Comparison of ENCODE assay signal across 14 mouse cellular contexts in genomic region chr15:102007097-102008069, GRCm38 (mm10). TPM values are rescaled to one million over a fixed set of nuclear protein-coding genes. Genes with fewer than 3 reads are reported as not detected.
DNase-seq lines count a peak whose midpoint lies in the region; ATAC-seq lines count a peak whose summit lies in the region.
"Had no signal": no experiment of that assay in that cellular context is flagged by ENCODE, and none has a peak within 500 bp of the region (broad histone marks: within the 10 kb centered on the region; RNA-seq: fewer than 3 reads in every experiment).

No protein-coding gene starts in this region.

- ATAC-seq in liver, embryonic 15.5 days (ENCODE audit: insufficient read depth), result no peak
- ATAC-seq in liver, embryonic 11.5 days (replicated peaks; ENCODE audit: low FRiP score), result no peak
- ATAC-seq in hindbrain, embryonic 14.5 days (ENCODE audit: low FRiP score), result peak; percentile 71
- ATAC-seq: activated CD4-positive, CD25-positive, alpha-beta regulatory T cell, adult 4 months had no signal

- H3K4me3 ChIP-seq in liver, embryonic 15.5 days (replicated peaks), result no peak overlapping the region
- H3K4me3 ChIP-seq in liver, embryonic 11.5 days (ENCODE audit: low read depth, low read length), result no peak overlapping the region
- no peak overlapping the region; the same call in 1 of the 2 replicates for H3K4me3 ChIP-seq in embryonic facial prominence, embryonic 10.5 days
- H3K4me3 ChIP-seq in hindbrain, embryonic 14.5 days (replicated peaks; ENCODE audit: low read length), result no peak overlapping the region

- H3K4me1 ChIP-seq in liver, embryonic 15.5 days (replicated peaks), result peaks cover 29% of the 10 kb centered on the region; the same call in 1 of the 2 replicates
- H3K4me1 ChIP-seq in liver, embryonic 11.5 days (replicated peaks; ENCODE audit: control insufficient read depth, insufficient read depth, low read length), result peaks cover 3% of the 10 kb centered on the region; the same call in 1 of the 2 replicates
- H3K4me1 ChIP-seq in embryonic facial prominence, embryonic 10.5 days, result peaks cover 54% of the 10 kb centered on the region
- H3K4me1 ChIP-seq in hindbrain, embryonic 14.5 days (replicated peaks; ENCODE audit: control insufficient read depth, insufficient read depth, low read length), result peaks cover 26% of the 10 kb centered on the region

- no peaks in the 10 kb centered on the region for H3K36me3 ChIP-seq in liver, embryonic 15.5 days (replicated peaks)
- no peaks in the 10 kb centered on the region for H3K36me3 ChIP-seq in liver, embryonic 11.5 days (ENCODE audit: control insufficient read depth, insufficient read depth, low read length)
- no peaks in the 10 kb centered on the region for H3K36me3 ChIP-seq in embryonic facial prominence, embryonic 10.5 days (replicated peaks)
- H3K36me3 ChIP-seq in hindbrain, embryonic 14.5 days (replicated peaks; ENCODE audit: control insufficient read depth, insufficient read depth), result no peaks in the 10 kb centered on the region

- H3K27ac ChIP-seq in liver, embryonic 15.5 days (replicated peaks), result no peak overlapping the region
- H3K27ac ChIP-seq in liver, embryonic 11.5 days (ENCODE audit: low read depth, low read length), result no peak overlapping the region
- H3K27ac ChIP-seq in embryonic facial prominence, embryonic 10.5 days (replicated peaks), result peak overlapping the region; percentile 61
- H3K27ac ChIP-seq in hindbrain, embryonic 14.5 days, result peak overlapping the region; percentile 43; the same call in 1 of the 2 replicates

- H3K27me3 ChIP-seq in liver, embryonic 15.5 days, result peaks cover 52% of the 10 kb centered on the region
- peaks cover 43% of the 10 kb centered on the region for H3K27me3 ChIP-seq in liver, embryonic 11.5 days (replicated peaks; ENCODE audit: control insufficient read depth, insufficient read depth, low read length)
- peaks cover 67% of the 10 kb centered on the region for H3K27me3 ChIP-seq in embryonic facial prominence, embryonic 10.5 days (replicated peaks; ENCODE audit: low read depth, poor library complexity, severe bottlenecking)
- H3K27me3 ChIP-seq in hindbrain, embryonic 14.5 days (ENCODE audit: control insufficient read depth, insufficient read depth, low read length), result peaks cover 38% of the 10 kb centered on the region

- DNase-seq in liver, embryonic 11.5 days (ENCODE audit: low spot score), result no peak
- no peak for DNase-seq in embryonic facial prominence, embryonic 10.5 days (ENCODE audit: low spot score)
- peak; percentile 66 for DNase-seq in hindbrain, embryonic 14.5 days (ENCODE audit: low spot score)
- peak; percentile 74 for DNase-seq in retina, embryonic 14.5 days (ENCODE audit: low spot score)
- DNase-seq in adrenal gland, postnatal 36 days, result no peak
- no peak for DNase-seq in spleen, postnatal 4 days (ENCODE audit: low spot score in 2 of 2)
- DNase-seq in layer of hippocampus, postnatal 25 days (ENCODE audit: extremely low spot score in 1 of 2, low spot score in 1 of 2), result no peak
- DNase-seq: cerebellum, adult 18-20 months; spleen, adult 18-20 months had no signal

- H3K4me2 ChIP-seq in liver, embryonic 15.5 days, result peak overlapping the region; percentile 36; the same call in 1 of the 2 replicates
- H3K4me2 ChIP-seq in liver, embryonic 11.5 days, result no peak overlapping the region
- no peak overlapping the region for H3K4me2 ChIP-seq in hindbrain, embryonic 14.5 days (replicated peaks)

- no peak overlapping the region for H3K9ac ChIP-seq in liver, embryonic 15.5 days
- no peak overlapping the region for H3K9ac ChIP-seq in liver, embryonic 11.5 days (ENCODE audit: low read depth, low read length)
- no peak overlapping the region for H3K9ac ChIP-seq in hindbrain, embryonic 14.5 days

- no peaks in the 10 kb centered on the region for H3K9me3 ChIP-seq in liver, embryonic 15.5 days (replicated peaks)
- H3K9me3 ChIP-seq in liver, embryonic 11.5 days (ENCODE audit: control insufficient read depth, low read length), result no peaks in the 10 kb centered on the region
- no peaks in the 10 kb centered on the region for H3K9me3 ChIP-seq in embryonic facial prominence, embryonic 10.5 days
- no peaks in the 10 kb centered on the region for H3K9me3 ChIP-seq in hindbrain, embryonic 14.5 days (ENCODE audit: control insufficient read depth, low read length)

- 49% methylated on average over 12 of the region's 12 CpGs for WGBS in liver, embryonic 15.5 days (ENCODE audit: insufficient replicate concordance)
- 66% methylated on average over 12 of the region's 12 CpGs for WGBS in liver, embryonic 11.5 days
- 41% methylated on average over 12 of the region's 12 CpGs for WGBS in embryonic facial prominence, embryonic 10.5 days
- WGBS in hindbrain, embryonic 14.5 days, result 44% methylated on average over 12 of the region's 12 CpGs

RNA-seq across cellular contexts. Expression of gene Krt8, which starts 3.1 kb away (rescaled TPM):
- 114 and 118 TPM in 2 replicates for polyA plus RNA-seq in liver, embryonic 15.5 days (2015; fragmentation: Nextera tagmentation; extraction: Ambion mirVana)
- 103 TPM in 2 replicates for polyA plus RNA-seq in liver, embryonic 11.5 days (2014; fragmentation: Nextera tagmentation; extraction: Ambion mirVana)
- polyA plus RNA-seq in embryonic facial prominence, embryonic 10.5 days (2016; fragmentation: Nextera tagmentation; extraction: Ambion mirVana), result 86.3 and 91.9 TPM in 2 replicates
- polyA plus RNA-seq in hindbrain, embryonic 14.5 days (2014; fragmentation: Nextera tagmentation; extraction: Ambion mirVana), result 4.1 and 6.8 TPM in 2 replicates
- total RNA-seq in adrenal gland, postnatal 36 days (2021), result 1 to 10 TPM in 1 of 2 experiments, under 1 TPM in 1; 0.46 to 1.9 TPM
- under 1 TPM in 1 of 2 experiments, not detected in 1; 0.19 TPM for total RNA-seq in layer of hippocampus, postnatal 25 days (2021)
- total RNA-seq: layer of hippocampus, adult 18-20 months had no signal
- polyA plus RNA-seq: activated CD4-positive, CD25-positive, alpha-beta regulatory T cell, adult 4 months had no signal

RNA-seq across cellular contexts. Expression of gene Krt18, which starts 20.6 kb away (rescaled TPM):
- 107 and 121 TPM in 2 replicates for polyA plus RNA-seq in liver, embryonic 15.5 days (2015; fragmentation: Nextera tagmentation; extraction: Ambion mirVana)
- polyA plus RNA-seq in liver, embryonic 11.5 days (2014; fragmentation: Nextera tagmentation; extraction: Ambion mirVana), result 110 and 113 TPM in 2 replicates
- 95.2 and 101 TPM in 2 replicates for polyA plus RNA-seq in embryonic facial prominence, embryonic 10.5 days (2016; fragmentation: Nextera tagmentation; extraction: Ambion mirVana)
- polyA plus RNA-seq in hindbrain, embryonic 14.5 days (2014; fragmentation: Nextera tagmentation; extraction: Ambion mirVana), result 8.6 and 15.7 TPM in 2 replicates
- total RNA-seq in adrenal gland, postnatal 36 days (2021), result 1 to 10 TPM in 1 of 2 experiments, under 1 TPM in 1; 0.76 to 3.3 TPM
- total RNA-seq in layer of hippocampus, postnatal 25 days (2021), result under 1 TPM; 0.17 to 0.26 TPM
- polyA plus RNA-seq: activated CD4-positive, CD25-positive, alpha-beta regulatory T cell, adult 4 months had no signal

RNA-seq across cellular contexts. Expression of gene Krt78, which starts 53.3 kb away (rescaled TPM):
- 0.06 TPM in 1 of 2 replicates, not detected in the other for polyA plus RNA-seq in liver, embryonic 15.5 days (2015; fragmentation: Nextera tagmentation; extraction: Ambion mirVana)
- not detected in 2 replicates for polyA plus RNA-seq in liver, embryonic 11.5 days (2014; fragmentation: Nextera tagmentation; extraction: Ambion mirVana)
- not detected in 2 replicates for polyA plus RNA-seq in embryonic facial prominence, embryonic 10.5 days (2016; fragmentation: Nextera tagmentation; extraction: Ambion mirVana)
- 0.07 TPM in 1 of 2 replicates, not detected in the other for polyA plus RNA-seq in hindbrain, embryonic 14.5 days (2014; fragmentation: Nextera tagmentation; extraction: Ambion mirVana)
- not detected for total RNA-seq in adrenal gland, postnatal 36 days (2021)
- not detected for total RNA-seq in layer of hippocampus, postnatal 25 days (2021)
- total RNA-seq: heart, postnatal 25 days; layer of hippocampus, adult 18-20 months; liver, adult 2 months had no signal
- polyA plus RNA-seq: activated CD4-positive, CD25-positive, alpha-beta regulatory T cell, adult 4 months; liver, adult 2 months had no signal

Comparison
In these comparisons a context has a peak if more than half of its experiments do, and no peak if none do; other contexts are left out.
1. H3K27ac ChIP-seq: peak in embryonic facial prominence, embryonic 10.5 days (single experiment) and hindbrain, embryonic 14.5 days (single experiment); none in liver, embryonic 15.5 days (single experiment) and liver, embryonic 11.5 days (single experiment).
2. DNase-seq: peak in hindbrain, embryonic 14.5 days (single experiment) and retina, embryonic 14.5 days (single experiment); none in liver, embryonic 11.5 days (single experiment), embryonic facial prominence, embryonic 10.5 days (single experiment), adrenal gland, postnatal 36 days (0 of 2), spleen, postnatal 4 days (0 of 2) and layer of hippocampus, postnatal 25 days (0 of 2).
3. RNA of gene Krt8, which starts 3.1 kb away (polyA plus RNA-seq): 114 to 118 TPM in liver, embryonic 15.5 days, 103 TPM in liver, embryonic 11.5 days and 86.3 to 91.9 TPM in embryonic facial prominence, embryonic 10.5 days; 4.1 to 6.8 TPM in hindbrain, embryonic 14.5 days; every median in the first group is over 10 times any median in the second.